Mouse (Mus musculus): ENCODE measurements at regions not wholly inside any gene's neighbourhood (a gene's known extent, or its start where the extent isn't known, plus 50 kb on each side); places are given as distances from the start of the nearest gene placed in this dataset.

DNA sequence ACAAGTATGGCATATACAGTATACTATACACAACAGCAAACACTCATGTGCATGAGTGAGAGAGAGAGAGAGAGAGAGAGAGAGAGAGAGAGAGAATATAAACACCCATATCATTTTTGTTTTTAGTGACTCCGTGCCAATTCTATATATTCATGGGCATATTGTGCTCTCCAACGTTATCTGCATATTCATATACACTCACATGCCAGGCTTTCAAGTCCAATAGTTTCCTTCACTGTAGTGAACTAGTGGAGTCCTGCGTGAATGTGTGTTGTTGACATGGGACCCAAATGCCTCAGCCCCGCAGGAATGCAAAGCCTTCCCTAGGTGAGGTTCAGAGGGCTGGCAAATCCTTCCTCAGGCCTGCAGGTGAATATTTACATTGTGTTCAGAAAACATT lies 53.4 kb upstream of the Nab1 start:
- WGBS = 72% methylated on average over 4 of the region's 4 CpGs
- H3K36me3 ChIP-seq = no peaks in the 10 kb centered on the region
- no peak overlapping the region for H3K4me2 ChIP-seq
- H3K27me3 ChIP-seq = no peaks in the 10 kb centered on the region
- no peaks in the 10 kb centered on the region for H3K9me3 ChIP-seq
- no peaks in the 10 kb centered on the region for H3K4me1 ChIP-seq (replicated peaks)
- no peak overlapping the region for H3K9ac ChIP-seq
- H3K27ac ChIP-seq (replicated peaks) = no peak overlapping the region
- no peak for ATAC-seq (ENCODE audit: low read depth)
- H3K4me3 ChIP-seq = no peak overlapping the region

DNA sequence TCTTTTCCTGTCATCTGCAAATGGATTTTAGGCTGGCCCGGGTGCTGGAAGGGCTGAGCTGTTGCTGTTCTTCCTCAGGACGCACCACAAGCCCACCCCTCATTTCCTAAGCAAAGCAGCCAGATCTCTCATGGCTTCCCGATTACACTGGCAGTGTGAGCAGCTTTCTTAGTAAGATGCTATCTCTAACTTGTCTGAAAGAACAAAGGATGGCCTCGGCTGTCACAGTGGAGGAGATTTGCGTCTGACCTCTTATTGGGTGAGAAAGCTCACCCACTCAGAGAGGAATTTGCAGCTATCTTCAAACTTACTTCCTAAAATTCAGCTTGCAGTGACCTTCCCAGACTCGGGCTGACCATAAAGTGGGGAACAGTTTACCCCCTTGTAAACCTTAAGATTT lies 64.7 kb upstream of the Nemp2 start:
- ATAC-seq (ENCODE audit: low read depth) = no peak
- Histone ChIP-seq H3K4me1 (replicated peaks) (no peaks in the 10 kb centered on the region), H3K9me3 (no peaks in the 10 kb centered on the region), H3K4me2 (no peak overlapping the region), H3K4me3 (no peak overlapping the region), H3K27ac (replicated peaks) (no peak overlapping the region), H3K9ac (no peak overlapping the region), H3K27me3 (no peaks in the 10 kb centered on the region), H3K36me3 (no peaks in the 10 kb centered on the region)
- 49% methylated on average over 6 of the region's 6 CpGs for WGBS

DNA sequence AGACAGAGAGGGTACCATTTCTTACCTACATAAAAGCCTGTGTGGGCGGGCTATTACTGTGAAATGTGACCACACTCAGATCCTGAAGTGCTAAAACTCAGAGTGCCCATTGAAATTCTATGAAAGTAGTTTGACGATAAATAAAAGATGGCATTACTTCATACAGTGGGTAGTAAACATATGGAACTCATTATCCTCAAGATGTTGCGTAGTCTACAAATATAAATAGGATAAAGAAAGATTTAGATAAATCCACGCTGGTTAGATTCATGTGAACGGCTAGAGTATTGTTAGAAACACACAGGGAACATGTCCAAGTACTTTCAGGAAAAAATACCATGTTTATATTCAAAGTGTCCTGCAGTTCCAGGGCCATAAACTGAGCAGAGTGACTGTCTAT lies 58.8 kb upstream of the Nemp2 start:
- no peak for ATAC-seq (ENCODE audit: low read depth)
- Histone ChIP-seq H3K27ac (replicated peaks) (no peak overlapping the region), H3K9me3 (no peaks in the 10 kb centered on the region), H3K4me2 (no peak overlapping the region), H3K36me3 (no peaks in the 10 kb centered on the region), H3K9ac (no peak overlapping the region), H3K4me1 (replicated peaks) (no peaks in the 10 kb centered on the region), H3K4me3 (no peak overlapping the region), H3K27me3 (no peaks in the 10 kb centered on the region)
- WGBS = 89% methylated on average over 5 of the region's 5 CpGs

DNA sequence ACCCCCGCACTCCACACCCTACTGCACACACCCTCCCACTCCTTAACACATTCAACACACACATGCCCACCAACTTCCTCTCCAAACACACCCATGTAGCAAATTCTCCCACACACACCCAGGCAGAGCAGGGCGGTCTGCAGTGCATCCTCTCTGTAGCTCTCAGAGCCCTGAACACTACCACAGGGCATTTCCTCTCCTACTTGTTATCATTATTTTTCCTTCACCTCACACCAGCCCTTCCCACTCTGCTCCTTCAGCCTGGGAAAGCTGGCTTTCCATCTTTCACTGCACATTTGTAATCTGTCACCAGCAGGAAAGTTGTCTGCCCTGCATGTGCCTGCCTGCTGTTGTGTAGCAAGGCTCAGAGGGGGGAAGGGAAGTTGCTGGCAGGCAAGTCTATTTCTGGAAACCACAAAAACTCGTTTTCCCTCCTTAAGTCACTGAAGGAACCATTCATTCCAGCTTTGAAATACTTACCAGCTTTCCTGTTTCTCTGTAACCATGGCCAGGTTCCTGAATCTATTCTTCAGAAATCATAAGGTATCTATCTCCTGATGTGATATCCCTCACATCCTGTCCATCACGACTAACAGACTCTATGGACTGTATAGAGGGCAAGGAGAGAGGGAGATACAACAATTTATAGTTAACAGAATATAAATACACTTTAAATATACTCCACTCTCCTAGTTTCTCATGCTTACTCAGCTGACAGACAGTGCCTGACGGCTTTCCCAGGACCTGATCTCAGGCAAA lies 52.0 kb upstream of the Nemp2 start:
- Histone ChIP-seq H3K4me3 (no peak overlapping the region), H3K36me3 (no peaks in the 10 kb centered on the region), H3K27me3 (no peaks in the 10 kb centered on the region), H3K27ac (replicated peaks) (no peak overlapping the region), H3K4me1 (replicated peaks) (peaks cover 5% of the 10 kb centered on the region; the same call in 1 of the 2 replicates), H3K4me2 (no peak overlapping the region), H3K9ac (no peak overlapping the region), H3K9me3 (no peaks in the 10 kb centered on the region)
- peak; percentile 43; the same call in 1 of the 2 replicates for ATAC-seq (ENCODE audit: low read depth)
- 61% methylated on average over 5 of the region's 5 CpGs for WGBS

DNA sequence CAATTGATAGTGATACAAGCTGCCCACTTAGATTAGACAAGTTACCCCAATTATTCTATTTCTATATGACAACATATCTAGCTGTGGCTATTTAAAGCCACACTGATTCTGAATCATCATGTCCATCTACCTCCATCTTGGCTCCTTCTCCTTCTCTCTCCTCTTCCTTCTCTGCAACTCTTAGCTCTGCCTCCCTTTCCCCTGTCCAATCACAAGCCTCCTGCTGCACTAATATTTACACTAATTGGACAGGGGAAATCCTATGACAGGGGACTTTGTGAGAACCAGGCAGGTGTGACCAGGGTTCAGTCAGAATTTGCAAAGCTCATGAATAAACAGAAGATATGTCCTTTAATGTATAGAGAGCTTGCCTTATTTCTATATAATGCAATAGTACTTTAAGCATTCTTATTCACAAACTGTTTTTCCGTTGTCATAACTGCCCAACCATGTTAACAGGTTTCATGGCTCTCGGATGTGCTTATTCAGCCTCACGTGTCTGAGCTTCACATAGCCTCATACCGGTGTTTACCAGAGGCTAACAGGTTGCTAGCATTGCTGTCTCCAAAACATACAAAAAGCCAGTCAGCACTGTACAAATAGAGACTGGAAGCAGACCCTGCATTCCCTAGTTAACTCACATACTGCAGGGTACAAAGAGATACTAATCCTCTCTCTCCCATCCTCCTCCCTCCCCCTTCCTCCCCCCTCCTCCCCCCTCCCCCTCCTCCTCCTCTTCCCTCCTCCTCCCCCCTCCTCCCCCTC lies 50.2 kb upstream of the Nemp2 start:
- no peaks in the 10 kb centered on the region for H3K27me3 ChIP-seq
- ATAC-seq (ENCODE audit: low read depth) = no peak
- 91% methylated on average over 4 of the region's 4 CpGs for WGBS
- H3K9me3 ChIP-seq = no peaks in the 10 kb centered on the region
- no peaks in the 10 kb centered on the region for H3K36me3 ChIP-seq
- peaks cover 5% of the 10 kb centered on the region; the same call in 1 of the 2 replicates for H3K4me1 ChIP-seq (replicated peaks)
- H3K4me2 ChIP-seq = no peak overlapping the region
- H3K9ac ChIP-seq = no peak overlapping the region
- H3K27ac ChIP-seq (replicated peaks) = no peak overlapping the region
- H3K4me3 ChIP-seq = no peak overlapping the region
